Mouse (Mus musculus) limb, embryonic 12.5 days (tissue): ENCODE results near the gene Pcyt1a. TPM values are rescaled to one million over a fixed set of nuclear protein-coding genes. Genes with fewer than 3 reads are reported as not detected.

ENCODE experiments used
- ATAC-seq: fragments of 200-750 bp; cut with Nextera tagmentation; 2 replicates; pipeline ENCODE4 v1.8.0; 2017; ENCODE audit warnings: low read depth, moderate TSS enrichment; ENCODE audit not compliant: insufficient number of reproducible peaks, insufficient read depth, low FRiP score, low TSS enrichment
- H3K27ac ChIP-seq: fragments of 300-500 bp; sonication (generic); 2 replicates; pipeline ENCODE4 v1.5.1; 2016; ENCODE audit warnings: mild to moderate bottlenecking, moderate library complexity
- H3K27me3 ChIP-seq: fragments of 300-500 bp; sonication (generic); 2 replicates; pipeline ENCODE4 v1.6.1; 2016; ENCODE audit warnings: mild to moderate bottlenecking, moderate library complexity
- H3K36me3 ChIP-seq: fragments of 300-500 bp; sonication (generic); 2 replicates; pipeline ENCODE4 v1.6.1; 2016; ENCODE audit warnings: mild to moderate bottlenecking, moderate library complexity
- H3K4me1 ChIP-seq: fragments of 300-500 bp; sonication (generic); replicated peaks from 2 replicates; pipeline ENCODE4 v1.6.1; 2016
- H3K4me2 ChIP-seq: fragments of 300-500 bp; sonication (generic); 2 replicates; pipeline ENCODE4 v1.6.1; 2016; ENCODE audit warnings: mild to moderate bottlenecking, moderate library complexity
- H3K4me3 ChIP-seq: fragments of 300-500 bp; sonication (generic); replicated peaks from 2 replicates; pipeline ENCODE4 v1.5.1; 2016; ENCODE audit warnings: mild to moderate bottlenecking
- H3K9ac ChIP-seq: fragments of 300-500 bp; sonication (generic); replicated peaks from 2 replicates; pipeline ENCODE4 v1.6.1; 2016; ENCODE audit warnings: mild to moderate bottlenecking, moderate library complexity
- H3K9me3 ChIP-seq: fragments of 300-500 bp; sonication (generic); 2 replicates; pipeline ENCODE4 v1.6.1; 2016; ENCODE audit warnings: mild to moderate bottlenecking, moderate library complexity
- WGBS: fragments of 180-500 bp; shearing (Covaris S2); methylation state at CpG from one replicate; pipeline ENCODE4 v1.1.7; 2016; 5-methylcytosine and 5-hydroxymethylcytosine counted together
- polyA plus RNA-seq: library from polyadenylated mRNA; unstranded; fragments of >200 nt; fragmentation: Nextera tagmentation; extraction: Ambion mirVana; gene quantifications from 2 replicates; pipeline ENCODE4 v1.2.1, GENCODE M21; 2016

Pcyt1a gene
- polyA plus RNA-seq, 1 experiment from 2014 or later = 35.2 TPM

- Histone ChIP-seq H3K27ac (no peak overlapping the region), H3K9me3 (no peaks in the 10 kb centered on the region), H3K4me1 (peaks cover 15% of the 10 kb centered on the region), H3K4me2 (no peak overlapping the region), H3K36me3 (peaks cover 22% of the 10 kb centered on the region; the same call in 1 of the 2 replicates), H3K9ac (no peak overlapping the region), H3K4me3 (no peak overlapping the region), H3K27me3 (no peaks in the 10 kb centered on the region)
- ATAC-seq = no peak
Measured at GRCm38 (mm10) chr16:32456086-32456485, 25.4 kb downstream of the Pcyt1a start.

DNA sequence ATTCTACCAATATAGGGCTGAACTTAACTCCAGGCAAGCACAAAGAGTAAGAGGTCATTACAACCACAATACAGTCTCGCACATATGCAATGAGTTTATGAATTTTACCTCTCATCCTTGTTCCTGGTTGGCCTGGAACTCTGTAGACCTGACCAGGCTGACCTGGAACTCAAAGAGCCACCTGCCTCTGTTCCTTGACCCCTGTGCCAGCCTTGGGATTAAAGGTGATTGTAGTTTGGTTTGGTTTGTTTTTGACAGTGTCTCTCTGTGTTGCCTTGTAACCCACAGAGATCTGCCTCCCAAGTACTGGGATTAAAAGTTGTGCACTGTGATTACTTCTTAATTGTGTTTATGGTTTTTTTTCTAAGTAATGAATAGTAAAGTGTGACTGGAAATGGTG, 26.0 kb downstream of the Pcyt1a start:
- no peak for ATAC-seq
- Histone ChIP-seq H3K27ac (no peak overlapping the region), H3K4me1 (peaks cover 15% of the 10 kb centered on the region), H3K4me2 (no peak overlapping the region), H3K9me3 (no peaks in the 10 kb centered on the region), H3K9ac (no peak overlapping the region), H3K27me3 (no peaks in the 10 kb centered on the region), H3K36me3 (peaks cover 18% of the 10 kb centered on the region; the same call in 1 of the 2 replicates), H3K4me3 (no peak overlapping the region)
- 88% methylated on average over 1 of the region's 1 CpGs for WGBS

GRCm38 (mm10) chr16:32457589-32458386, 27.1 kb downstream of the Pcyt1a start:
- Histone ChIP-seq H3K9me3 (no peaks in the 10 kb centered on the region), H3K4me3 (no peak overlapping the region), H3K27me3 (no peaks in the 10 kb centered on the region), H3K4me2 (no peak overlapping the region), H3K36me3 (peaks cover 19% of the 10 kb centered on the region; the same call in 1 of the 2 replicates), H3K27ac (no peak overlapping the region), H3K9ac (no peak overlapping the region), H3K4me1 (peaks cover 15% of the 10 kb centered on the region)
- 57% methylated on average over 10 of the region's 10 CpGs for WGBS
- ATAC-seq = no peak

DNA sequence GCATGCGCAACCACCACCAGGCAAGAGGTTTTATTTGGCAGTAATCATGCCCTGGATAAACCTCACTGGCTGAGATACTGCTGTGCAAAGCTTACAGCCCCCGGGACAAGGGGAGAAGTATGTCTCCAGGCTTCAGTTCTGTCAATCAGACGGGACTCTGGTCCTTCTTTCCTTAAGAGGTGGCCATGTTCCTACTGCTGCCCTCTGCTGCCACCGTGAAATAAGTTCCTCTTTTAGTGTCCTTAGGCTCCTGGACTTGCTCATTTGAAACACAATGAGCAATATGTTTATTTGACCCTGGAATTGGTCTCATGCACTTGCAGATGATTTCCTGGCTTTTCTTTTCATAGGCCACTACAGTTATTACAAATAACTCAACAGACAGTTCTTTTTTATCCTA, 29.8 kb downstream of the Pcyt1a start:
- no peak overlapping the region for H3K9ac ChIP-seq
- H3K9me3 ChIP-seq = no peaks in the 10 kb centered on the region
- no peak overlapping the region for H3K4me3 ChIP-seq
- H3K36me3 ChIP-seq = peaks cover 30% of the 10 kb centered on the region
- no peak overlapping the region for H3K4me2 ChIP-seq
- 64% methylated on average over 4 of the region's 4 CpGs for WGBS
- no peak overlapping the region for H3K27ac ChIP-seq
- H3K27me3 ChIP-seq = no peaks in the 10 kb centered on the region
- H3K4me1 ChIP-seq = no peaks in the 10 kb centered on the region
- ATAC-seq = no peak

DNA sequence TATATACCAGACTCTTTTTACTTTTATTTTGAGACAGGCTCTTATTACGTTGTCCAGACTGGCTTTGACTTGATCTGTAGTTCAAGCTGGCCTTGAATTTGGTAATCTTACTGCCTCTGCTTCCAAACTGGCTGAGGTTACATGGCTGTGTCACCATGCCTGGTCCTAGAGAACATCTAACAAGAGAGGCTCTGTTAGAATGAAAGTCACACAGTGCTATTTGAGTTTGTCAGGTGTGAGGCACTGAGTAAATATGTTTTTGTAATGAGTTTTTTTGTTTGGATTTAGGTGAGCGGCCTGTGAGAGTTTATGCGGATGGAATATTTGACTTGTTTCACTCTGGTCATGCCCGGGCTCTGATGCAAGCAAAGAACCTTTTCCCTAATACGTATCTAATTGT, 31.0 kb downstream of the Pcyt1a start:
- Histone ChIP-seq H3K36me3 (peaks cover 22% of the 10 kb centered on the region), H3K9ac (no peak overlapping the region), H3K4me2 (no peak overlapping the region), H3K9me3 (no peaks in the 10 kb centered on the region), H3K4me1 (no peaks in the 10 kb centered on the region), H3K27me3 (no peaks in the 10 kb centered on the region), H3K4me3 (no peak overlapping the region), H3K27ac (no peak overlapping the region)
- WGBS = 94% methylated on average over 5 of the region's 5 CpGs
- ATAC-seq = no peak

DNA sequence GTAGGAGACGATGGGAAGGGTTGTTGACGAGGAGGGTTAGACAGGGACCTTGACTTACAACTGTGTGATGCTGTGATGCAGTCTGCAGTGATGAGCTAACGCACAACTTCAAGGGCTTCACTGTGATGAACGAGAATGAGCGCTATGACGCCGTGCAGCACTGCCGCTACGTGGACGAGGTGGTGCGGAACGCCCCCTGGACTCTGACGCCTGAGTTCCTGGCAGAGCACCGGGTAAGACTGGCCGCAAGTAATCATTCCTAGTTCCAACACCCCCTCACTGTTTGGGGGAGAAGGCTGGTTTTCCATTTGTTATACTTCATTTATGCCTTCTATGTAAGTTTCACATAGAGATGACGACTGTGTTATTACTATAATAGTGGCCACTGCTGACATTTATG, 32.2 kb downstream of the Pcyt1a start:
- Histone ChIP-seq H3K9ac (no peak overlapping the region), H3K36me3 (peaks cover 30% of the 10 kb centered on the region), H3K9me3 (no peaks in the 10 kb centered on the region), H3K27me3 (no peaks in the 10 kb centered on the region), H3K27ac (no peak overlapping the region), H3K4me3 (no peak overlapping the region), H3K4me2 (no peak overlapping the region), H3K4me1 (no peaks in the 10 kb centered on the region)
- no peak for ATAC-seq
- 93% methylated on average over 16 of the region's 16 CpGs for WGBS

- H3K36me3 ChIP-seq = peaks cover 32% of the 10 kb centered on the region
- ATAC-seq = no peak
- H3K9ac ChIP-seq = no peak overlapping the region
- H3K9me3 ChIP-seq = no peaks in the 10 kb centered on the region
- H3K4me3 ChIP-seq = no peak overlapping the region
- H3K27ac ChIP-seq = no peak overlapping the region
- no peaks in the 10 kb centered on the region for H3K4me1 ChIP-seq
- no peaks in the 10 kb centered on the region for H3K27me3 ChIP-seq
- WGBS = 85% methylated on average over 2 of the region's 2 CpGs
- no peak overlapping the region for H3K4me2 ChIP-seq
Measured at GRCm38 (mm10) chr16:32463426-32463825, 32.7 kb downstream of the Pcyt1a start.

DNA sequence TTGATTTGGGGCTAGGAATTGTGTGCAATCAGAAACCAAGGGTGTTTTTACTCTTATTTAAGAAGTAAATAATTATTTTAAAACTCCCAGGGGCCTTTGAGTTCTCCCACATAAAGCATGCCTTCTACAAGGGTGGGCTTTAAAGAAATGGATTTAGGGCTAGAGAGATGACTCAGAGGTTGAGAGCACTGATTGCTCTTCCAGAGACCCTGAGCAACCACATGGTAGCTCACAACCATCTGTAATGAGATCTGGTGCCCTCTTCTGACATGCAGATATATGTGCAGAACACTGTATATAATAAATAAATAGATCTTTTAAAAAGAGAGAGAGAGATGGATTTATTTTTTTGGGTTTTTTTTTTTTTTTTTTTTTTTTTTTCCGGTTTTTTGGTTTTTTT, 34.2 kb downstream of the Pcyt1a start:
- no peak overlapping the region for H3K27ac ChIP-seq
- H3K36me3 ChIP-seq = peaks cover 47% of the 10 kb centered on the region
- H3K27me3 ChIP-seq = no peaks in the 10 kb centered on the region
- no peak overlapping the region for H3K4me2 ChIP-seq
- H3K9ac ChIP-seq = no peak overlapping the region
- WGBS = 0% methylated on average over 1 of the region's 1 CpGs
- H3K4me1 ChIP-seq = no peaks in the 10 kb centered on the region
- no peak for ATAC-seq
- no peaks in the 10 kb centered on the region for H3K9me3 ChIP-seq
- H3K4me3 ChIP-seq = no peak overlapping the region

- ATAC-seq = no peak
- no peak overlapping the region for H3K4me2 ChIP-seq
- H3K27me3 ChIP-seq = no peaks in the 10 kb centered on the region
- WGBS = 60% methylated on average over 3 of the region's 3 CpGs
- H3K9ac ChIP-seq = no peak overlapping the region
- no peak overlapping the region for H3K27ac ChIP-seq
- H3K4me1 ChIP-seq = no peaks in the 10 kb centered on the region
- H3K9me3 ChIP-seq = no peaks in the 10 kb centered on the region
- H3K4me3 ChIP-seq = no peak overlapping the region
- peaks cover 57% of the 10 kb centered on the region for H3K36me3 ChIP-seq
Measured at GRCm38 (mm10) chr16:32468488-32468887, 37.8 kb downstream of the Pcyt1a start.

GRCm38 (mm10) chr16:32469404-32470105, 38.8 kb downstream of the Pcyt1a start:
- ATAC-seq = no peak
- Histone ChIP-seq H3K27ac (no peak overlapping the region), H3K4me1 (no peaks in the 10 kb centered on the region), H3K27me3 (no peaks in the 10 kb centered on the region), H3K9ac (no peak overlapping the region), H3K4me3 (no peak overlapping the region), H3K9me3 (no peaks in the 10 kb centered on the region), H3K36me3 (peaks cover 49% of the 10 kb centered on the region), H3K4me2 (no peak overlapping the region)
- 76% methylated on average over 5 of the region's 5 CpGs for WGBS

DNA sequence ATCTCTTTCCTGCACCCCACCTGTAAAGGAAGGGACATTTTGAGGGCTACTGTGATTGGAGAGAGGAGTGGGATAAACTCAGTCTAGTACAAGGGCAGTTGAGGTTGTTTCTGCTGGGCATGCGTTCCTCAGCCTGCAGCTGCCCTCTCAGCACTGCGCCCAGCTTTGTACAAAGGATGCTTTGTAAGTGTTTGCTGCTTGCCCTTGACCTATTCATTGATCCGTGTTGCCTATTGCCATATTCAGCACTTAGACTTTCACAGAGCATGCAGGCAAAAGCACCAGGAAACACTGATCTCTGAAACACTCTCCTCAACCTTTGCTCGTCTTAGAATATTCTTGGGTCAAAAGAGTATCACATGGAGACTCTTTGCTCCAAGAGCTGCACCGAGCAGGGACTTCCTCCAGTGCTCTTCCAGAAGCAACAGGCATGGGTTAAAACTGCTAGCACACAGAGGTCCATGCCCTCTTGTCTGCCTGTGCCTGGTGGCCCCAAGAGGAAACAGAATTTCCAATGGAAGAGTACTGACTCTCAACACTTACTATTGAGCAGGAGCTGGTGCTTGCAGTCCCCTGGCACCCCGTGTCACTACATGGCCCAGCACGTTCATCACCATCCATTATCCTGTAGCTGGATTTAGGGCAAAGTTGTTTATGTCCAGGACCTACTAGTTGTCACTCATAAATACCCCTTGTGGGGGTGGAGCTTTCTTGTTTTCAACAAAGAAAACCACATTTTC, 41.7 kb downstream of the Pcyt1a start:
- no peaks in the 10 kb centered on the region for H3K9me3 ChIP-seq
- WGBS = 87% methylated on average over 7 of the region's 7 CpGs
- no peak overlapping the region for H3K27ac ChIP-seq
- H3K36me3 ChIP-seq = peaks cover 42% of the 10 kb centered on the region
- H3K9ac ChIP-seq = no peak overlapping the region
- ATAC-seq = no peak
- H3K4me1 ChIP-seq = 0 out of 2 replicates have a peak, but pooled peaks cover 2% of the 10 kb centered on the region
- no peaks in the 10 kb centered on the region for H3K27me3 ChIP-seq
- no peak overlapping the region for H3K4me2 ChIP-seq
- no peak overlapping the region for H3K4me3 ChIP-seq
